Mouse (Mus musculus): ENCODE measurements around the gene Ercc2. TPM values are rescaled to one million over a fixed set of nuclear protein-coding genes. Genes with fewer than 3 reads are reported as not detected.

Gene Ercc2
- polyA plus RNA-seq, 1 experiment from 2014 or later, result 25.2 TPM

GRCm38 (mm10) chr7:19423083-19423482 lies 41.3 kb downstream of the Ercc2 start:
- no peak for DNase-seq (ENCODE audit: low spot score)
- Histone ChIP-seq H3K9me3 (ENCODE audit: control insufficient read depth, low read length) (no peaks in the 10 kb centered on the region), H3K4me2 (ENCODE audit: low read depth, low read length, severe bottlenecking) (no peak overlapping the region), H3K27ac (ENCODE audit: low read depth, low read length) (no peak overlapping the region), H3K4me3 (ENCODE audit: low read depth, low read length) (no peak overlapping the region), H3K27me3 (ENCODE audit: control insufficient read depth, insufficient read depth, low read length) (peaks cover 28% of the 10 kb centered on the region), H3K9ac (ENCODE audit: low read length) (no peak overlapping the region), H3K4me1 (replicated peaks; ENCODE audit: control insufficient read depth, insufficient read depth, low read length) (peaks cover 4% of the 10 kb centered on the region), H3K36me3 (ENCODE audit: control insufficient read depth, insufficient read depth, low read length) (0 out of 2 replicates have a peak, but pooled peaks cover 2% of the 10 kb centered on the region)
- whole genome bisulfite sequencing, result 79% methylated on average over 3 of the region's 3 CpGs
- ATAC-seq (replicated peaks; ENCODE audit: low FRiP score), result no peak

- no peak overlapping the region for H3K9ac ChIP-seq (ENCODE audit: low read length)
- peaks cover 7% of the 10 kb centered on the region; the same call in 1 of the 2 replicates for H3K36me3 ChIP-seq (ENCODE audit: control insufficient read depth, insufficient read depth, low read length)
- H3K9me3 ChIP-seq (ENCODE audit: control insufficient read depth, low read length), result no peaks in the 10 kb centered on the region
- DNase-seq (ENCODE audit: low spot score) (no peak), ATAC-seq (replicated peaks; ENCODE audit: low FRiP score) (no peak)
- no peak overlapping the region for H3K4me2 ChIP-seq (ENCODE audit: low read depth, low read length, severe bottlenecking)
- H3K27me3 ChIP-seq (ENCODE audit: control insufficient read depth, insufficient read depth, low read length), result peaks cover 22% of the 10 kb centered on the region
- H3K27ac ChIP-seq (ENCODE audit: low read depth, low read length), result no peak overlapping the region
- WGBS, result 78% methylated on average over 4 of the region's 4 CpGs
- no peak overlapping the region for H3K4me3 ChIP-seq (ENCODE audit: low read depth, low read length)
- H3K4me1 ChIP-seq (replicated peaks; ENCODE audit: control insufficient read depth, insufficient read depth, low read length), result peaks cover 4% of the 10 kb centered on the region
Observed at GRCm38 (mm10) chr7:19424051-19424450, 42.2 kb downstream of the Ercc2 start.

- peaks cover 2% of the 10 kb centered on the region; the same call in 1 of the 2 replicates for H3K27me3 ChIP-seq (ENCODE audit: control insufficient read depth, insufficient read depth, low read length)
- no peak overlapping the region for H3K9ac ChIP-seq (ENCODE audit: low read length)
- DNase-seq (ENCODE audit: low spot score) (no peak), ATAC-seq (replicated peaks; ENCODE audit: low FRiP score) (no peak)
- no peak overlapping the region for H3K27ac ChIP-seq (ENCODE audit: low read depth, low read length)
- no peak overlapping the region for H3K4me3 ChIP-seq (ENCODE audit: low read depth, low read length)
- peaks cover 2% of the 10 kb centered on the region; the same call in 1 of the 2 replicates for H3K4me1 ChIP-seq (replicated peaks; ENCODE audit: control insufficient read depth, insufficient read depth, low read length)
- peaks cover 11% of the 10 kb centered on the region; the same call in 1 of the 2 replicates for H3K36me3 ChIP-seq (ENCODE audit: control insufficient read depth, insufficient read depth, low read length)
- no peak overlapping the region for H3K4me2 ChIP-seq (ENCODE audit: low read depth, low read length, severe bottlenecking)
- no peaks in the 10 kb centered on the region for H3K9me3 ChIP-seq (ENCODE audit: control insufficient read depth, low read length)
- 72% methylated on average over 6 of the region's 6 CpGs for WGBS
Observed at GRCm38 (mm10) chr7:19426349-19426748, 44.5 kb downstream of the Ercc2 start.

GRCm38 (mm10) chr7:19426888-19427287 lies 45.1 kb downstream of the Ercc2 start:
- WGBS, result 90% methylated on average over 6 of the region's 6 CpGs
- no peak for DNase-seq (ENCODE audit: low spot score)
- H3K4me1 ChIP-seq (replicated peaks; ENCODE audit: control insufficient read depth, insufficient read depth, low read length), result no peaks in the 10 kb centered on the region

GRCm38 (mm10) chr7:19427999-19428650 lies 46.3 kb downstream of the Ercc2 start:
- H3K4me2 ChIP-seq (ENCODE audit: low read depth, low read length, severe bottlenecking), result no peak overlapping the region
- no peaks in the 10 kb centered on the region for H3K9me3 ChIP-seq (ENCODE audit: control insufficient read depth, low read length)
- H3K4me3 ChIP-seq (ENCODE audit: low read depth, low read length), result no peak overlapping the region
- ATAC-seq (replicated peaks; ENCODE audit: low FRiP score) (no peak), DNase-seq (ENCODE audit: low spot score) (no peak)
- H3K4me1 ChIP-seq (replicated peaks; ENCODE audit: control insufficient read depth, insufficient read depth, low read length), result no peaks in the 10 kb centered on the region
- no peaks in the 10 kb centered on the region; the same call in 1 of the 2 replicates for H3K27me3 ChIP-seq (ENCODE audit: control insufficient read depth, insufficient read depth, low read length)
- no peak overlapping the region for H3K9ac ChIP-seq (ENCODE audit: low read length)
- no peak overlapping the region for H3K27ac ChIP-seq (ENCODE audit: low read depth, low read length)
- peaks cover 23% of the 10 kb centered on the region for H3K36me3 ChIP-seq (ENCODE audit: control insufficient read depth, insufficient read depth, low read length)
- 74% methylated on average over 15 of the region's 15 CpGs for WGBS

More at GRCm38 (mm10) chr7:19426888-19427287, 45.1 kb downstream of the Ercc2 start:
- no peaks in the 10 kb centered on the region for H3K9me3 ChIP-seq (ENCODE audit: control insufficient read depth, low read length)
- no peak for ATAC-seq (replicated peaks; ENCODE audit: low FRiP score)
- no peak overlapping the region for H3K4me3 ChIP-seq (ENCODE audit: low read depth, low read length)
- H3K4me2 ChIP-seq (ENCODE audit: low read depth, low read length, severe bottlenecking), result no peak overlapping the region
- no peak overlapping the region for H3K27ac ChIP-seq (ENCODE audit: low read depth, low read length)
- peaks cover 12% of the 10 kb centered on the region; the same call in 1 of the 2 replicates for H3K36me3 ChIP-seq (ENCODE audit: control insufficient read depth, insufficient read depth, low read length)
- no peak overlapping the region for H3K9ac ChIP-seq (ENCODE audit: low read length)
- H3K27me3 ChIP-seq (ENCODE audit: control insufficient read depth, insufficient read depth, low read length), result peaks cover 1% of the 10 kb centered on the region; the same call in 1 of the 2 replicates

- WGBS, result 73% methylated on average over 8 of the region's 8 CpGs
- DNase-seq (ENCODE audit: low spot score) (no peak), ATAC-seq (replicated peaks; ENCODE audit: low FRiP score) (no peak)
Observed at GRCm38 (mm10) chr7:19429726-19430125, 47.9 kb downstream of the Ercc2 start.

GRCm38 (mm10) chr7:19430402-19430801 lies 48.6 kb downstream of the Ercc2 start:
- Histone ChIP-seq H3K9me3 (ENCODE audit: control insufficient read depth, low read length) (no peaks in the 10 kb centered on the region), H3K27ac (ENCODE audit: low read depth, low read length) (no peak overlapping the region), H3K9ac (ENCODE audit: low read length) (no peak overlapping the region), H3K36me3 (ENCODE audit: control insufficient read depth, insufficient read depth, low read length) (peaks cover 34% of the 10 kb centered on the region), H3K27me3 (ENCODE audit: control insufficient read depth, insufficient read depth, low read length) (no peaks in the 10 kb centered on the region), H3K4me1 (replicated peaks; ENCODE audit: control insufficient read depth, insufficient read depth, low read length) (no peaks in the 10 kb centered on the region), H3K4me2 (ENCODE audit: low read depth, low read length, severe bottlenecking) (no peak overlapping the region), H3K4me3 (ENCODE audit: low read depth, low read length) (no peak overlapping the region)
- DNase-seq (ENCODE audit: low spot score) (no peak), ATAC-seq (replicated peaks; ENCODE audit: low FRiP score) (no peak)
- 92% methylated on average over 6 of the region's 6 CpGs for WGBS

More at GRCm38 (mm10) chr7:19429726-19430125, 47.9 kb downstream of the Ercc2 start:
- Histone ChIP-seq H3K4me2 (ENCODE audit: low read depth, low read length, severe bottlenecking) (no peak overlapping the region), H3K4me1 (replicated peaks; ENCODE audit: control insufficient read depth, insufficient read depth, low read length) (no peaks in the 10 kb centered on the region), H3K4me3 (ENCODE audit: low read depth, low read length) (no peak overlapping the region), H3K36me3 (ENCODE audit: control insufficient read depth, insufficient read depth, low read length) (peaks cover 34% of the 10 kb centered on the region), H3K9me3 (ENCODE audit: control insufficient read depth, low read length) (no peaks in the 10 kb centered on the region), H3K27ac (ENCODE audit: low read depth, low read length) (no peak overlapping the region), H3K9ac (ENCODE audit: low read length) (no peak overlapping the region), H3K27me3 (ENCODE audit: control insufficient read depth, insufficient read depth, low read length) (no peaks in the 10 kb centered on the region)

GRCm38 (mm10) chr7:19432475-19432874 lies 50.7 kb downstream of the Ercc2 start:
- ATAC-seq (replicated peaks; ENCODE audit: low FRiP score), result no peak
- no peaks in the 10 kb centered on the region for H3K27me3 ChIP-seq (ENCODE audit: control insufficient read depth, insufficient read depth, low read length)
- no peak for DNase-seq (ENCODE audit: low spot score)
- no peak overlapping the region for H3K4me3 ChIP-seq (ENCODE audit: low read depth, low read length)
- 100% methylated on average over 2 of the region's 2 CpGs for WGBS
- H3K4me1 ChIP-seq (replicated peaks; ENCODE audit: control insufficient read depth, insufficient read depth, low read length), result no peaks in the 10 kb centered on the region
- no peak overlapping the region for H3K27ac ChIP-seq (ENCODE audit: low read depth, low read length)
- no peak overlapping the region for H3K9ac ChIP-seq (ENCODE audit: low read length)
- H3K36me3 ChIP-seq (ENCODE audit: control insufficient read depth, insufficient read depth, low read length), result peaks cover 33% of the 10 kb centered on the region
- no peak overlapping the region for H3K4me2 ChIP-seq (ENCODE audit: low read depth, low read length, severe bottlenecking)
- H3K9me3 ChIP-seq (ENCODE audit: control insufficient read depth, low read length), result no peaks in the 10 kb centered on the region

GRCm38 (mm10) chr7:19436276-19436675 lies 54.5 kb downstream of the Ercc2 start:
- no peak overlapping the region for H3K4me2 ChIP-seq (ENCODE audit: low read depth, low read length, severe bottlenecking)
- DNase-seq (ENCODE audit: low spot score), result no peak
- peaks cover 24% of the 10 kb centered on the region for H3K36me3 ChIP-seq (ENCODE audit: control insufficient read depth, insufficient read depth, low read length)
- WGBS, result 98% methylated on average over 2 of the region's 2 CpGs
- ATAC-seq (replicated peaks; ENCODE audit: low FRiP score), result no peak
- no peak overlapping the region for H3K9ac ChIP-seq (ENCODE audit: low read length)
- no peak overlapping the region for H3K4me3 ChIP-seq (ENCODE audit: low read depth, low read length)
- no peaks in the 10 kb centered on the region for H3K27me3 ChIP-seq (ENCODE audit: control insufficient read depth, insufficient read depth, low read length)
- H3K27ac ChIP-seq (ENCODE audit: low read depth, low read length), result no peak overlapping the region
- no peaks in the 10 kb centered on the region for H3K4me1 ChIP-seq (replicated peaks; ENCODE audit: control insufficient read depth, insufficient read depth, low read length)
- H3K9me3 ChIP-seq (ENCODE audit: control insufficient read depth, low read length), result no peaks in the 10 kb centered on the region
